Mouse (Mus musculus) large intestine, adult 2 months (tissue): ENCODE measurements at regions not wholly inside any gene's neighbourhood (a gene's known extent, or its start where the extent isn't known, plus 50 kb on each side); places are given as distances from the start of the nearest gene placed in this dataset.
"Not testable (repeated sequence)": the region's sequence is repeated elsewhere in the genome, so short reads cannot be mapped to it uniquely, and the experiment has no call there.

Source experiments
- DNase-seq: peaks from one replicate; pipeline ENCODE4 v3.0.0-alpha.2; 2012; ENCODE audit warnings: low read depth, low spot score
- WGBS: fragments of 180-500 bp; shearing (Covaris S2); methylation state at CpG from one replicate; pipeline ENCODE4 v1.1.7; 2018; 5-methylcytosine and 5-hydroxymethylcytosine counted together

DNA sequence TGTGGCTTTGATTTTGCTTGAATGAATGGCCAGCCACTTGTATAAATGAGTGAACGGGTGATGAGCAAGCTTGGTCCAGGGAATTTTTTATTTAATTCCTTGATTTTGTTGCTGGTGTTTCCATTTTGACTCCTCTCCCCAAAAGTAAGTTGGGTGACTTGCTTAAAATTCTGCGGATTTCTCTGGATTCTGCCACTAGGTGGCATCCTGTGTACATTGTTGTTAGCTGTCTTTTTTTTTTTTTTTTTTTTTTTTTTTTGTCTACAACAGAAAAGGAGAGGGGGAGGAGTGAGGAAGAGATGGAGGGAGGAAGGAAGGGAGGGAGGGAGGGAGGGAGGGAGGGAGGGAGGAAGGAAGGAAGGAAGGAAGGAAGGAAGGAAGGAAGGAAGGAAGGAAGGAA is 91.5 kb upstream of the Zfp746 start:
- peak; percentile 18 for DNase-seq
- WGBS, result 7% methylated on average over 2 of the region's 2 CpGs

- DNase-seq, result no peak
- WGBS, result 63% methylated on average over 2 of the region's 2 CpGs
These were observed 88.8 kb upstream of the Zfp746 start for GRCm38 (mm10) chr6:48175234-48175633.

DNA sequence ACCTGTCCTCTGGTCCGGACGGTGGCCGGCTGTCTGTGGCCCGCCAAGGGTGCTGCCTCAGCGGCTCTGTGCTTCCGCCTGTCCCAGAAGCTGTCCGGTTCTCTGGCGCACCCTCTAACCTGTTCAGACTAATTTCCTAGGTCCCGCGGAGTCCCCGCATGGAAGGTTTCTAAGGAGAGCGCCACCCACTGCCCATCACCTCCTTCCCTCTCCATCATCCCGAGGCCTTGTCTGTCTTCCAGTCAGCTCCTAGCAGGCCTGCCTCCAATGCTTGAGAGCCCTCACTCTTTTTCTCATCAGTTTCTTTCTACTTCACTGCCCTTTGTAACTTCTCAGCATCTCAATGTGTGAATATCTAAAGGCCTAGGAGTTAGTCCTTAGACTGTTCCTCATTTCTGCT is 86.4 kb upstream of the Zfp746 start:
- DNase-seq, result not testable (repeated sequence)
- WGBS, result 91% methylated on average over 13 of the region's 13 CpGs

GRCm38 (mm10) chr6:48136851-48137250 is 50.5 kb upstream of the Zfp746 start:
- WGBS, result 52% methylated on average over 2 of the region's 2 CpGs
- no peak for DNase-seq
